Mouse (Mus musculus) heart, adult 2 months (tissue): Measurements from ENCODE around the gene Pes1. TPM values are rescaled to one million over a fixed set of nuclear protein-coding genes. Genes with fewer than 3 reads are reported as not detected.
"Not testable (repeated sequence)": the region's sequence is repeated elsewhere in the genome, so short reads cannot be mapped to it uniquely, and the experiment has no call there.

Source experiments
- DNase-seq, 2 experiments: peaks; one replicate each; pipeline ENCODE4 v3.0.0; 2021
- H3K27ac ChIP-seq: fragments of 200-600 bp; 2 replicates; pipeline ENCODE4 v1.8.1; 2022
- H3K27me3 ChIP-seq: fragments of 200-500 bp; 2 replicates; pipeline ENCODE4 v1.6.1; 2012; ENCODE audit warnings: mild to moderate bottlenecking, low read length, inconsistent platforms, mixed read lengths; ENCODE audit not compliant: control insufficient read depth, insufficient read depth
- H3K36me3 ChIP-seq: fragments of 200-500 bp; 2 replicates; pipeline ENCODE4 v1.6.1; 2012; ENCODE audit warnings: low read length, inconsistent platforms; ENCODE audit not compliant: control insufficient read depth, insufficient read depth
- H3K4me1 ChIP-seq: fragments of 200-500 bp; 2 replicates; pipeline ENCODE4 v1.6.1; 2011; ENCODE audit warnings: low read length; ENCODE audit not compliant: control insufficient read depth, insufficient read depth
- H3K4me3 ChIP-seq: fragments of 200-600 bp; 2 replicates; pipeline ENCODE4 v1.8.1; 2022
- H3K79me2 ChIP-seq: fragments of 200-500 bp; replicated peaks from 2 replicates; pipeline ENCODE4 v1.6.1; 2012; ENCODE audit warnings: mild to moderate bottlenecking, inconsistent platforms, low read length, moderate library complexity, mixed read lengths; ENCODE audit not compliant: control insufficient read depth, insufficient read depth
- H3K9ac ChIP-seq: fragments of 200-500 bp; 2 replicates; pipeline ENCODE4 v1.6.1; 2012; ENCODE audit warnings: low read depth, mild to moderate bottlenecking, control low read depth, inconsistent platforms, low read length, mixed read lengths
- CTCF ChIP-seq: fragments of 200-600 bp; IDR thresholded peaks from 2 replicates; pipeline ENCODE4 v1.8.1; 2022; ENCODE audit warnings: antibody characterized with exemption, mild to moderate bottlenecking, moderate library complexity
- EP300 ChIP-seq: fragments of 200-500 bp; IDR thresholded peaks from 2 replicates; pipeline ENCODE4 v1.6.1; 2011; ENCODE audit warnings: low read depth, low read length, control low read depth; ENCODE audit not compliant: insufficient read depth
- POLR2A ChIP-seq: fragments of 200-500 bp; IDR thresholded peaks from 2 replicates; pipeline ENCODE4 v1.6.1; 2011; ENCODE audit warnings: mild to moderate bottlenecking, low read depth, low read length, control low read depth; ENCODE audit not compliant: insufficient read depth
- WGBS: fragments of 180-500 bp; shearing (Covaris S2); methylation state at CpG from one replicate; pipeline ENCODE4 v1.1.7; 2018; 5-methylcytosine and 5-hydroxymethylcytosine counted together
- intact Hi-C: fragments of 180-260 bp; cut with DNase I; formaldehyde crosslinking; loops from one replicate; pipeline ENCODE4 v1.15.1; 2025
- polyA plus RNA-seq: library from polyadenylated mRNA; depleted of rRNA; stranded (reverse); fragments of >200 nt; gene quantifications from 2 replicates; pipeline ENCODE4 v1.2.3, GENCODE M21; 2012
- total RNA-seq, 2 experiments: library from RNA; stranded (reverse); gene quantifications; 2 replicates each; pipeline ENCODE4 v1.2.3; 2021

Pes1 gene
- total and polyA plus RNA-seq, 3 experiments: 19.4 to 27.3 (median 26.6) TPM

DNA sequence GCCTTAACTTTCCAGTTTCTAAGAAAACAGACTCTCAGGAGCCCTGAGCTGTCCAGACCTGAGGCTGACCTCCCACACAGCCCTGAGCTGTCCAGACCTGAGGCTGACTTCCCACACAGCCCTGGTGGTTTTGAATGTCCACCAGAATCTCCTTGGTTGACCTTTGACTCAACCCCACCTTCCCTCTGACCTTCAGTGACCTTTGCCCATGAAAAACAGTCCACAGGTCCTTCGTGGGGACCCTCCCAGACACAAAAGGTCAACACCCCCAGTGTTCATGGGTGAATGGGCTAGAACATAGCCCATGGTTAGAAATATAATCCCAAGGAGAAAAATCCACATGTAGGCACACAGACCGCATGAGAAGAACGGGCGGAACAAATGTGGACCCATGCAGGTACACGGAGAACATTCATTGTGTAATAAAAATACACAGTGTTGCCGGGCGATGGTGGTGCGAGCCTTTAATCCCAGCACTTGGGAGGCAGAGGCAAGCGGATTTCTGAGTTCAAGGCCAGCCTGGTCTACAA lies 30.0 kb upstream of the Pes1 start:
- intact Hi-C loops: no loop called here
- DNase-seq: no peak
- no peak for TF ChIP-seq CTCF
- TF ChIP-seq EP300: no peak
- TF ChIP-seq POLR2A: no peak
- peaks cover 2% of the 10 kb centered on the region; the same call in 1 of the 2 replicates for H3K27me3 ChIP-seq
- H3K79me2 ChIP-seq: no peaks in the 10 kb centered on the region
- H3K9ac ChIP-seq: no peak overlapping the region
- no peak overlapping the region for H3K4me3 ChIP-seq
- no peaks in the 10 kb centered on the region for H3K36me3 ChIP-seq
- H3K4me1 ChIP-seq: peaks cover 4% of the 10 kb centered on the region
- WGBS: 93% methylated on average over 9 of the region's 9 CpGs
- H3K27ac ChIP-seq: no peak overlapping the region

DNA sequence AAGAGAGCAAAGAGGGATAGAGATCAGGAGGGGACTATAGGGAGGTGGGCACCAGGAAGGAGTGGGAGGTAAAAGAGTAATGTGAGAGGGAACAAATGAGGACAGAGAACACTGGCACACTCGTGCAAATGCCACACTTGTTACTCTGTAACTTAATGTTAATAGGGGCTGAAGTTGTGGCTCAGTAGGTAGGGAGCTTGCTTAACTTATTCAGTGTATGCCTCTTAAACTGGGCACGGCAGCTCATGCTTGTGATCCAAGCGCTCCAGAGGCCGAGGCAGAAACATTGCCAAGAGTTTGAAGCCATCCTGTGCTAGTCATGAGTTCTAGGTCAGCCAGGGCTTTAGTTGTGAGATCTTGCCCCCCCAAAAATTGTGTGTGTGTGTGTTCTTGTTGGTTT lies 28.6 kb upstream of the Pes1 start:
- TF ChIP-seq POLR2A: no peak
- no peak for TF ChIP-seq CTCF
- TF ChIP-seq EP300: no peak
- no peak for DNase-seq
- Histone ChIP-seq H3K79me2 (no peaks in the 10 kb centered on the region), H3K36me3 (no peaks in the 10 kb centered on the region), H3K27me3 (peaks cover 2% of the 10 kb centered on the region; the same call in 1 of the 2 replicates), H3K4me3 (no peak overlapping the region), H3K4me1 (peaks cover 2% of the 10 kb centered on the region), H3K9ac (no peak overlapping the region), H3K27ac (no peak overlapping the region)
- WGBS: 68% methylated on average over 4 of the region's 4 CpGs
- intact Hi-C loops: no loop called here

DNA sequence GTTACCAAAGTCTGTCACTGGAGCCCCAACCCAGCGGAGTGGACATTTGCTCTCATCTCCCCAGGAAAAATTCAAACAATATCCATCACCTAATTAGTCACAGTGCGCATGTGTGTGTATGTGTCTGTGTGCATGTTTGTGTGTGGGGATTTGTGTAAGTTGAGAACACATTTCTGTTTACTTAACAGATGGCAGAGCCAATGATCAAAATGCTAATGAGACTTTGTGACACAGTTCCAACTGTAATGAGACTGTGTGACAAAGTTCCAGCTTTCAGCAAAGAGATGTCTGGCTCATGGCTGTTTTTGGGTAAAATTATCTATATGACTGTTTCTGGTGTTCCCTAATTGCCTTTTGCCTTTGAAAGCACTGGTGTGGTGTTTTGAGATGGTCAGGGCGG lies 27.5 kb upstream of the Pes1 start:
- TF ChIP-seq EP300 (no peak), POLR2A (no peak), CTCF (no peak)
- no peak overlapping the region for H3K9ac ChIP-seq
- DNase-seq: no peak
- no peak overlapping the region for H3K4me3 ChIP-seq
- peaks cover 2% of the 10 kb centered on the region; the same call in 1 of the 2 replicates for H3K27me3 ChIP-seq
- H3K36me3 ChIP-seq: no peaks in the 10 kb centered on the region
- H3K79me2 ChIP-seq: no peaks in the 10 kb centered on the region
- H3K27ac ChIP-seq: no peak overlapping the region
- H3K4me1 ChIP-seq: peaks cover under 1% of the 10 kb centered on the region
- intact Hi-C loops: no loop called here
- 89% methylated on average over 3 of the region's 3 CpGs for WGBS

DNA sequence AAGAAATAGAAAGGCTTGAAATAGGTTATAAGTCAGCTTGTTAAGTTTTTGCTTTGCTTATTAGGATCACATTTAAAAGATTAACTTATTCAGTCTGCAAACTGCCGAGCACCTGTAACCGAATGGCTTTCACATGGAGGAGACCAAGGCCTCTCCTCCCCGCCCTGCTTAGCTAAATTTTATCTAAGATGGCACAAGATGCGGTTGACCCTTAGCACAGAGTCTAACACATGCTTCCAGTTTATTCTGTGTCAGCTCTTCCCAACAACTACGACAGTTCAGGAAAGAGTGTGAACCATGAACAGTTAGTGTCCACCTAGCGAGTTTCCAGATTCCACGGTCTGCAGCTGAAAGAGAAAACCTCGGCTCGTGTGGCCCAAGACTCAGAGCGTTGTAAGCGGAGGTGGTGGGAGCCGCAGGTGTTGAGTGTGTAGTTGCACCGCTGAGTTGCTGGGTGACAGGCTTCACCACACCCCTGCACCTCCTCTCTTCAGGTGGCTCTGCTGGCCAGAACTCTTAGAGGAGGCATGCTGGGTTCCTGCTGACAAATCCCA lies 26.4 kb upstream of the Pes1 start:
- TF ChIP-seq EP300 (no peak), POLR2A (no peak), CTCF (no peak)
- 74% methylated on average over 13 of the region's 13 CpGs for WGBS
- no peak for DNase-seq
- Histone ChIP-seq H3K27me3 (peaks cover 2% of the 10 kb centered on the region; the same call in 1 of the 2 replicates), H3K27ac (no peak overlapping the region), H3K36me3 (no peaks in the 10 kb centered on the region), H3K79me2 (no peaks in the 10 kb centered on the region), H3K4me3 (no peak overlapping the region), H3K4me1 (no peaks in the 10 kb centered on the region), H3K9ac (no peak overlapping the region)
- intact Hi-C loops: no loop called here

DNA sequence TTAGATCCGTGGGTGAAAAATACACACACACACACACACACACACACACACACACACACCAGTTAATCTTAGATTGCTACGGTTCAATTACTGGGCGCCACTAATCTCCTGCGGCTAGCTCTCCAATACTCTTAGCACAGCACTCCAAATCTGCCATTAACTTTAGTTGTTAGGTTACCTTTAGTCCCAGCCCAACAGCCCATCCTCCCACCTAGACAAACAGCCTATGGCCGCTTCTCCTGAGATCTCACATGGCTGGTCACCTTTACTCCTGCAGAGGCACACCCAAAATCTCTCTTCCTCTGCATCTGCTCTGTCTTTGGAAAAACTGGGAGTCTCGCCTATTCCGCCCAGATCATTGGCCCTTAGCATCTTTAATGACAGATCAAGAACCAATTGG lies 22.4 kb upstream of the Pes1 start:
- 80% methylated on average over 7 of the region's 7 CpGs for WGBS
- Histone ChIP-seq H3K9ac (no peak overlapping the region), H3K4me3 (no peak overlapping the region), H3K27ac (no peak overlapping the region), H3K36me3 (no peaks in the 10 kb centered on the region), H3K27me3 (peaks cover 2% of the 10 kb centered on the region; the same call in 1 of the 2 replicates), H3K4me1 (no peaks in the 10 kb centered on the region), H3K79me2 (no peaks in the 10 kb centered on the region)
- no peak for DNase-seq
- intact Hi-C loops: no loop called here
- no peak for TF ChIP-seq POLR2A
- no peak for TF ChIP-seq CTCF
- no peak for TF ChIP-seq EP300

DNA sequence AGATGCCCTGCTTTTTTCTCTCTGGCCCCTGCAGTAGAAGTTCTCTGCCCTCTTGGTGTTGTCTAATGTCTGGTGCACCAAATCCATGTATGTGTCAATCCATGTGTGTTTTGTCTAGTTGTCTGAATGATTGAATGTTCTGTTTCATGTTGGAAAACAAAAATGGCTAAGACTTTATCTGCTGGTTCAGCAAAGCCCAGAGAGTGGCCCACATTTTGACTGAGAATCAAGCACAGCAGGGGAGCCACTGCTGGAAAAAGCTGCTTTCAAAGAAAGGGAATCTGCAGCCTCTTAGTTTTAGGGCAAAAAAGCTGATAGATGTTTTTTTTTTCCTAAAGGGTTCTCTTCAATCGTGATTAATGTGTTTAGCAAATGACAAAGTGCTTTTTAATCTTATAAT lies 17.4 kb upstream of the Pes1 start:
- Histone ChIP-seq H3K79me2 (no peaks in the 10 kb centered on the region), H3K4me3 (no peak overlapping the region), H3K36me3 (no peaks in the 10 kb centered on the region), H3K27ac (no peak overlapping the region), H3K9ac (no peak overlapping the region), H3K4me1 (no peaks in the 10 kb centered on the region), H3K27me3 (no peaks in the 10 kb centered on the region)
- 25% methylated on average over 1 of the region's 1 CpGs for WGBS
- DNase-seq: no peak
- TF ChIP-seq EP300 (no peak), POLR2A (no peak), CTCF (no peak)
- intact Hi-C loops: no loop called here

DNA sequence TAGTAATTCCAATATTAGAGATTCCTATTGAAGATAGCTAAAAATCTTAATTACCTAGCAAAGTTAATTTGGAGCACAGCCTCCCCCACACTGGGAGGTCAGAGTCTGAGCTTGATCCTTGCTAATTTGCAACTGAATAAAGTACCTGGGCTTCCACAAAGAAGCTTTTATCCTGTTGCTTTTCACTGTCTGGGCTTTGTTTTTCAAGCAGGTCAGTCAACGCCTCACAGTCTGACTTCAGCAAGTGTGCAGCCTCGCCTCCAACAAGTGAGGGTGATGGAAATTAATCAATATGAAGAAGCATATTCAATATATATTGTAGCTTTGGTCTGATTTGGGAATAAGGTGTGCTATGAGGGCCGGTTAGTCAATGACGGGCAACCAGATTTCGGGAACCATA lies 8.9 kb upstream of the Pes1 start:
- H3K79me2 ChIP-seq, H3K9ac ChIP-seq, H3K27me3 ChIP-seq, DNase-seq, H3K4me3 ChIP-seq, H3K4me1 ChIP-seq, H3K27ac ChIP-seq, intact Hi-C loops, H3K36me3 ChIP-seq: not testable (repeated sequence)
- WGBS: 79% methylated on average over 5 of the region's 5 CpGs

DNA sequence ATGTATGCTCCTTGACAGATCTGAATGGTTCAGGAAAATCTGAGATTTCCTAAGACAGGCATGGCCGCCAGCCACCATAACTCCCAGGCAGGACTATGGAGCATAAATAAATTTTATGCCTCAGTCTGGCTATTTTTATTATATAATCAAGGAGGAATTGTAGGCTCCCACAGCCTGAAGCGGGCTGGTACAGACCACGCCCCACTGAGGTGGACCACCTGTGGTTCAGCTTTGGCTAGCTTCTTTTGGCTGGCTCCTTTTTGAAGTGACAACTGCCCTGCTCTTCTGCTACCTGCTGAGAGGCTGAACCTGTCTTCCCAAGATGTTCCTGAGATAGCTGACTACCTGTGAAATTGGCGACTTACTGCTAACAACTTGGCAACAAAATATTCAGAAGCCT lies 8.4 kb upstream of the Pes1 start:
- intact Hi-C loops, H3K4me1 ChIP-seq, H3K4me3 ChIP-seq, H3K27me3 ChIP-seq, DNase-seq, H3K36me3 ChIP-seq, H3K79me2 ChIP-seq, H3K9ac ChIP-seq, H3K27ac ChIP-seq: not testable (repeated sequence)
- WGBS: 71% methylated on average over 4 of the region's 4 CpGs
